Mouse (Mus musculus) forebrain, embryonic 16.5 days (tissue): Measurements from ENCODE around the gene Abhd4. TPM values are rescaled to one million over a fixed set of nuclear protein-coding genes. Genes with fewer than 3 reads are reported as not detected.
"Not testable (repeated sequence)": the region's sequence is repeated elsewhere in the genome, so short reads cannot be mapped to it uniquely, and the experiment has no call there.

ENCODE experiments used
- ATAC-seq: fragments of 200-750 bp; cut with Nextera tagmentation; 2 replicates; pipeline ENCODE4 v1.8.0; 2017; ENCODE audit warnings: mild to moderate bottlenecking, moderate library complexity
- H3K27ac ChIP-seq: fragments of 300-500 bp; sonication (generic); 2 replicates; pipeline ENCODE4 v1.5.1; 2014; ENCODE audit warnings: low read length, control low read depth
- H3K27me3 ChIP-seq: fragments of 300-500 bp; sonication (generic); replicated peaks from 2 replicates; pipeline ENCODE4 v1.6.1; 2014; ENCODE audit warnings: low read length; ENCODE audit not compliant: control insufficient read depth, insufficient read depth
- H3K36me3 ChIP-seq: fragments of 300-500 bp; sonication (generic); 2 replicates; pipeline ENCODE4 v1.6.1; 2014; ENCODE audit not compliant: control insufficient read depth, insufficient read depth
- H3K4me1 ChIP-seq: fragments of 300-500 bp; sonication (generic); replicated peaks from 2 replicates; pipeline ENCODE4 v1.6.1; 2014; ENCODE audit warnings: low read length; ENCODE audit not compliant: control insufficient read depth, insufficient read depth
- H3K4me2 ChIP-seq: fragments of 300-500 bp; sonication (generic); 2 replicates; pipeline ENCODE4 v1.6.1; 2014; ENCODE audit warnings: mild to moderate bottlenecking, low read length, control low read depth
- H3K4me3 ChIP-seq: fragments of 300-500 bp; sonication (generic); replicated peaks from 2 replicates; pipeline ENCODE4 v1.5.1; 2014; ENCODE audit warnings: mild to moderate bottlenecking, low read length, control low read depth
- H3K9ac ChIP-seq: fragments of 300-500 bp; sonication (generic); replicated peaks from 2 replicates; pipeline ENCODE4 v1.6.1; 2014; ENCODE audit warnings: low read depth, low read length, control low read depth
- H3K9me3 ChIP-seq: fragments of 300-500 bp; sonication (generic); 2 replicates; pipeline ENCODE4 v1.6.1; 2016; ENCODE audit warnings: low read length; ENCODE audit not compliant: control insufficient read depth
- WGBS: fragments of 180-500 bp; shearing (Covaris S2); extraction: QIAGEN DNeasy Blood & Tissue Kit; methylation state at CpG from one replicate; pipeline ENCODE4 v1.1.7; 2014; 5-methylcytosine and 5-hydroxymethylcytosine counted together
- polyA plus RNA-seq: library from polyadenylated mRNA; unstranded; fragments of >200 nt; fragmentation: Nextera tagmentation; extraction: Ambion mirVana; gene quantifications from 2 replicates; pipeline ENCODE4 v1.2.1, GENCODE M21; 2015

The Abhd4 gene
- polyA plus RNA-seq, 1 experiment from 2014 or later, result 50.2 TPM

- no peaks in the 10 kb centered on the region for H3K36me3 ChIP-seq
- peaks cover 14% of the 10 kb centered on the region for H3K4me1 ChIP-seq
- no peaks in the 10 kb centered on the region for H3K27me3 ChIP-seq
- H3K4me3 ChIP-seq, result no peak overlapping the region
- H3K4me2 ChIP-seq, result no peak overlapping the region
- ATAC-seq, result no peak
- no peaks in the 10 kb centered on the region for H3K9me3 ChIP-seq
- no peak overlapping the region for H3K27ac ChIP-seq
- WGBS, result 54% methylated on average over 16 of the region's 16 CpGs
- H3K9ac ChIP-seq, result no peak overlapping the region
These were observed 26.8 kb upstream of the Abhd4 start for GRCm38 (mm10) chr14:54226911-54227811.

DNA sequence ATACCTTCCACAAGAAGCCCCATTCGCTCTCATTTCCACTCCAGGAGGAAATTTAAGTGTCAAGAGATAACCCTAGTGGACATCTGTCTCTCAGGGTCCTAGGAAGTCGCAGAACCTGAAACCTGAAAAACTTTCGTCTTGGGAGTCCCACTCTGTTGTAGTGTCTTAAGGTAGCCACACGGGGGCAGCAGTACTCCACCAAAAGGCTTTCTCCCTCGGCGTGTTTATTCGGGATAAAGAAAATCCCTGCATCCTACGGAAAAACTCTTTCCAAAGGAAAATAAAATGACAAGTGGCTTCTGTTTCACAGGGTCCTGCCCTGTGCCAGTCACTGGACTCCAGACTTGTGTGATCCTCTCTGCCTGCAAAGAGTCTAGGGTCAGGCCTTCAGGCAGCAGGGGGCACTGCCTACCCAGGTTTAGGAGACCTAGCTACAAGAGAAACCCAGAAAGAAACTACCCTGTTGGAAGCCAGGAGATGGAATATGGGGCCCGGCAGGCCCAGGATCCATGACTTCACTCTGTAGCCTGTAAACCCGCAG lies 26.0 kb upstream of the Abhd4 start:
- Histone ChIP-seq H3K4me1 (peaks cover 14% of the 10 kb centered on the region), H3K27ac (peak overlapping the region; percentile 4; the same call in 1 of the 2 replicates), H3K27me3 (no peaks in the 10 kb centered on the region), H3K9ac (peak overlapping the region; percentile 35), H3K36me3 (no peaks in the 10 kb centered on the region), H3K4me2 (peak overlapping the region; percentile 66), H3K4me3 (peak overlapping the region; percentile 30), H3K9me3 (no peaks in the 10 kb centered on the region)
- 1% methylated on average over 10 of the region's 10 CpGs for WGBS
- ATAC-seq, result peak; percentile 72

GRCm38 (mm10) chr14:54228501-54228900 lies 25.5 kb upstream of the Abhd4 start:
- peak overlapping the region; percentile 66 for H3K4me2 ChIP-seq
- no peaks in the 10 kb centered on the region for H3K27me3 ChIP-seq
- H3K9ac ChIP-seq, result peak overlapping the region; percentile 65
- peak; percentile 16; the same call in 1 of the 2 replicates for ATAC-seq
- no peaks in the 10 kb centered on the region for H3K9me3 ChIP-seq
- H3K27ac ChIP-seq, result no peak overlapping the region; the same call in 1 of the 2 replicates
- H3K4me1 ChIP-seq, result peaks cover 14% of the 10 kb centered on the region
- WGBS, result 9% methylated on average over 7 of the region's 7 CpGs
- H3K36me3 ChIP-seq, result no peaks in the 10 kb centered on the region
- peak overlapping the region; percentile 36 for H3K4me3 ChIP-seq

- Histone ChIP-seq H3K9ac (peak overlapping the region; percentile 65), H3K27ac (peak overlapping the region; percentile 46; the same call in 1 of the 2 replicates), H3K4me3 (peak overlapping the region; percentile 36), H3K4me1 (peaks cover 14% of the 10 kb centered on the region), H3K9me3 (no peaks in the 10 kb centered on the region), H3K36me3 (no peaks in the 10 kb centered on the region), H3K4me2 (peak overlapping the region; percentile 66), H3K27me3 (no peaks in the 10 kb centered on the region)
- WGBS, result 10% methylated on average over 25 of the region's 25 CpGs
- peak; percentile 68 for ATAC-seq
These were observed 24.9 kb upstream of the Abhd4 start for GRCm38 (mm10) chr14:54228933-54229713.

GRCm38 (mm10) chr14:54229849-54230248 lies 24.1 kb upstream of the Abhd4 start:
- H3K4me1 ChIP-seq, result peaks cover 14% of the 10 kb centered on the region
- not testable (repeated sequence) for H3K27me3 ChIP-seq, H3K9me3 ChIP-seq, H3K27ac ChIP-seq, ATAC-seq, H3K9ac ChIP-seq, H3K36me3 ChIP-seq, H3K4me3 ChIP-seq, H3K4me2 ChIP-seq
- 78% methylated on average over 3 of the region's 4 CpGs for WGBS

DNA sequence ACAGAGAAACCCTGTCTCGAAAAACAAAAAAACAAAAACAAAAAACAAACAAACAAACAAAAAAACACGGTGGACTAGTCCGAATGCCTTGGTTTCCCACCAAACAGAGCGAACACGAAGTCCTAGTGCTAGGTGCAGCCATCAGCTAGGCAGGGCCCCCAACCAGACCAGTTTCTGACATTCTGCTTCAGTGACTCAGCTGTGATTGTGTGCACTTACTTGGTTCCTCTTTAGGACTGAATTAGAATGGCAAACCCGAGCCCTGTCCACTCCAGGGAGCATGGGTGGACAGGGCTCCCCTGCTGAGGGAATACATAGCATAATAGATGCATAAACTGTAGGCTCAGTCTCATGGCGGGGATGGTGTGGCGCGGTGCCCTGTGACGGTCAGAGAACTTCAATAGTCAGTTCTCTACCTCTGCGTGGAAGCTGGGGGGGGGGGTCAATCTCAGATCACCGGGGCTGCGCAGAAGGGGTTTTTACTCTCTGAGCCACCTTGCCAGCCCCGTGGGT lies 23.3 kb upstream of the Abhd4 start:
- no peak for ATAC-seq
- Histone ChIP-seq H3K27me3 (no peaks in the 10 kb centered on the region), H3K36me3 (0 out of 2 replicates have a peak, but pooled peaks cover 4% of the 10 kb centered on the region), H3K9me3 (no peaks in the 10 kb centered on the region), H3K4me2 (no peak overlapping the region), H3K4me3 (no peak overlapping the region), H3K27ac (no peak overlapping the region), H3K4me1 (peaks cover 14% of the 10 kb centered on the region), H3K9ac (no peak overlapping the region)
- WGBS, result 85% methylated on average over 14 of the region's 14 CpGs

GRCm38 (mm10) chr14:54231176-54231956 lies 22.6 kb upstream of the Abhd4 start:
- Histone ChIP-seq H3K4me1 (peaks cover 14% of the 10 kb centered on the region), H3K27me3 (no peaks in the 10 kb centered on the region), H3K9ac (no peak overlapping the region), H3K4me3 (no peak overlapping the region), H3K9me3 (no peaks in the 10 kb centered on the region), H3K4me2 (no peak overlapping the region), H3K27ac (no peak overlapping the region), H3K36me3 (0 out of 2 replicates have a peak, but pooled peaks cover 4% of the 10 kb centered on the region)
- ATAC-seq, result no peak
- 87% methylated on average over 21 of the region's 21 CpGs for WGBS

DNA sequence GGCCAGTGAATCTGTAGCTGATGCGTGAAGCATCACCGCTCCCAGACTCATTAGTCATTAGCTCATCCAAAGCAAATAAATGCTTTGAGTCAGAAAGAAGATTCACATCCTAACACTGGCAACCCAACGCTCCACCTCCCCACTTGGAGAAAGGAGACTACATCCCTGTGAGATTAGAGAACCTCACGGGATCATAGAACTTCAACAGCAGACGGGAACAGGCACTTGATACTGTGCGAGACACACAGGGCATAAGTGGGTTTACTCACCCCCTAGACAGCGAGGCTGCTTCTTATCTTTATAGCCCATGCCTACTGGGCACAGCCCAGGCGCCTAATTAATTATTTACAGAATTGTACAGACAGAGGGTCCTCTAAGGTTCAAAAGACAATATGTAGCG lies 21.8 kb upstream of the Abhd4 start:
- peaks cover 14% of the 10 kb centered on the region for H3K4me1 ChIP-seq
- H3K27me3 ChIP-seq, result no peaks in the 10 kb centered on the region
- H3K9me3 ChIP-seq, result no peaks in the 10 kb centered on the region
- H3K36me3 ChIP-seq, result 0 out of 2 replicates have a peak, but pooled peaks cover 4% of the 10 kb centered on the region
- no peak overlapping the region for H3K9ac ChIP-seq
- no peak for ATAC-seq
- no peak overlapping the region for H3K4me2 ChIP-seq
- H3K4me3 ChIP-seq, result no peak overlapping the region
- 44% methylated on average over 9 of the region's 9 CpGs for WGBS
- H3K27ac ChIP-seq, result no peak overlapping the region
